Mouse (Mus musculus) spleen, adult 18-20 months (tissue): ENCODE results near the gene Rapgef2.
"Not testable (repeated sequence)": the region's sequence is repeated elsewhere in the genome, so short reads cannot be mapped to it uniquely, and the experiment has no call there.

ENCODE experiments used
- DNase-seq, 2 experiments: peaks; one replicate each; pipeline ENCODE4 v3.0.0; 2022; ENCODE audit warnings: mixed read lengths in 2 of 2

The Rapgef2 gene

DNA sequence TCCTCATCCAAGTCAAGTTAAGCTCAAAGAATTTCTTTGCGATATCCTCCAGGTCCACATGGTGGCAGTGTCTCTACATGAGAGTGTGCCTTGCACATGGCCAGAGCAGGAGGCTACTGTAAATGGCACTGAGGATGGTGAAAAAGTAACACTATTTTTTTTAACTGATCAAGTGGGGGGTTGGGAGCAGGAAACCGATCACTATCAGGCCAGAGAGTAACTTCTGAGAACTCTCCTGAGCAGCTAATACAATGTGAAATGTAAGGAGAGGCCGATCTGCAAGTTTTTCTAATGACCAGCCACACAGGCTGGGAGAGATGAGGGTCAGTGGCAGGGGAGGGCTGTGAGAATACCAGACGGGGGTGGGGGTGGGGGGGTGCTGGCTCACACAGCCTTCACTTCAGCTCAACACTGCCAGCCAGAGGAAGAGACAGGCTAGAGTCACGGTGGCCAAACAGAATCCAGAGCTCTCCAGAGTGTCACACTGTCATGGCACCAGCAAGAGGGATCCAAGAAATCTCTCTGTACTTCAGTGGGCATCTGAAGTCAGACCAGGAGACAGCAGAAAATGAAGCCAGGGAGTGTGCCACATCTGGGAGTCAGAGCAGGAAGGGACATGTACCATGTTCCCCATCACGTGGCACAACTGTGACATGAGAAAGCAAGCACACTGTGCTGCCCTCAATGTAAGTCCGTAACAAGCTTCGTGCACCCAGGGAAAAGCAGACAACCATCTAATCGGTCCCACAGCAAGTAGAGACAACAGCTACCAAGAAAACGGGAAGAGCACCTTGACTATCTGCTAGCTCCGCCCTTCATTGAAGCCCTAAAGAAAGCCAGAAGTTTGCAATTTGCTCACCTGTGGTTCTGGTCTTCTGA lies 83.8 kb downstream of the Rapgef2 start:
- DNase-seq, result peak in 1 of 2 experiments; percentile 67

DNA sequence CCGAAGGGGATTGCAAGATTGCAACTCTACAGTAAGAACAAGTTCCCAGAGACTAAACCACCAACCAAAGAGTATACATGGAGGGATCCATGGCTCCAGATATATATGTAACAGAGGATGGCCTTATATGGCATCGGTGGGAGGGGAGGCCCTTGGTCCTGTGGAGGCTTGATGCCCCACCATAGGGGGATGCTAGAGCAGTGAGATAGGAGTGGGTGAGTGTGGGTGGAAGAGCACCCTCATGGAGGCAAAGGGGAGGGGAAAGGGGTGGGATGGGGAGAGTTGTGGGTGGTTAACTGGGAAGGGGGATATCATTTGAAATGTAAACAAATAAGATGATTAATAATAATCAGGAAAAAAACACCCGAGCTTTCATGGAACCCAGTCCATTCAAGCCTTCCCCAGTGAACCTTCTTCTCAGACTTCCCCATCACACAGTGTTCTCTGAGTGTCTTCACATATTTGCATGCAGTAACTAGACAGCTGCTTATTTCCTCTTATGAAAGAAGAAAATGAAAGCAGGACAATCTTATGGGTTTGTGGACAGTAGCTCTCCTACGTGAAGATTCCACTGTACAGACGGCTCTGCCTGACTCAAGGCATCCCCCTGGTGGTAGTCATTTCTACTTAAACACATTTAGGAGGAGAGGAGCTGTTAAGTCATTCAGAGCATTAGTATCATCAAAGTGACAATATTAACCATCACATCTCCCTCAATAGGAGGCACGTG lies 89.4 kb downstream of the Rapgef2 start:
- DNase-seq, result peak in 1 of 2 experiments; percentile 29

- no peak for DNase-seq
Observed at GRCm38 (mm10) chr3:79195280-79195679, 91.0 kb downstream of the Rapgef2 start.

GRCm38 (mm10) chr3:79194111-79194793 lies 92.1 kb downstream of the Rapgef2 start:
- DNase-seq, result no peak

GRCm38 (mm10) chr3:79193001-79193400 lies 93.3 kb downstream of the Rapgef2 start:
- DNase-seq, result no peak

- no peak for DNase-seq
Observed at GRCm38 (mm10) chr3:79191981-79192380, 94.3 kb downstream of the Rapgef2 start.

GRCm38 (mm10) chr3:79191471-79191870 lies 94.8 kb downstream of the Rapgef2 start:
- no peak for DNase-seq

DNA sequence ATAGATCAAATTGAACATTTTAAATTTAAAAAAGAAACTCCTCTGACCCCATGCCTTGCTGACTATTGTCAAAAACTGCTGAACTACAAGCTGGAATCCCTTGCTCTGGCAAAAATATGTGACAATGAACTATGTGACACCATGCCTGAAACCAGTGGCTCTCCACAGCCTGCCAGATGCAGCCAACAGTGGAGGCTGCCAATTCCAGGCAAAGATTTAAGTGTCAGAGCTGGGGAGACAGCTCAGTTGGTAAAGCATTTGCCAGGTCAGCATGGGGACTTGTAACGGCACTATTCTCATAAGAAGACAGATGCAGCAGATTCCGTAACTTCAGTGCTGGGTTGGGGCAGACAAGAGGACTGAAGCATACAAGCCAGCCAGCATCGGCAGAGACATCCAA lies 95.9 kb downstream of the Rapgef2 start:
- no peak for DNase-seq

- no peak for DNase-seq
Observed at GRCm38 (mm10) chr3:79187912-79188311, 98.4 kb downstream of the Rapgef2 start.

DNA sequence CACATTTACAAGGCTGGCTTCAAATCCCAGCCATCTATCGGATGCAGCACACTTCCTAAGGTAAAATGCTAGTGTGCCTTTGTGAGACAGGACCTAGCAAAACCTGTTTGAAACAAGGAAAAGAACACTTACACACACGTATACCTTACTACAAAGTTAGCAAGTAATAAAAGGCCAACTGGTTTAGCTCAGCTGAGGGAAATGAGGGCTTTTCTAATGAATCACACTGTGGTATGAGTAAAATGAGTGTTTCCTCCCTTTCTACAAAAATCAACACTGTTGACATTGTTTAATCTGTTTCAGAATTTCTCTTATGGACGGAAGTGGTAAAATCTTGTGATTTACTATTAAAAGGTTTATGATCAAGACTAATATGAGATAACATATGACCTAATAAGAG lies 104.0 kb downstream of the Rapgef2 start:
- no peak for DNase-seq

GRCm38 (mm10) chr3:79181248-79181991 lies 104.9 kb downstream of the Rapgef2 start:
- DNase-seq, result no peak

- DNase-seq, result no peak
Observed at GRCm38 (mm10) chr3:79180086-79180485, 106.2 kb downstream of the Rapgef2 start.

DNA sequence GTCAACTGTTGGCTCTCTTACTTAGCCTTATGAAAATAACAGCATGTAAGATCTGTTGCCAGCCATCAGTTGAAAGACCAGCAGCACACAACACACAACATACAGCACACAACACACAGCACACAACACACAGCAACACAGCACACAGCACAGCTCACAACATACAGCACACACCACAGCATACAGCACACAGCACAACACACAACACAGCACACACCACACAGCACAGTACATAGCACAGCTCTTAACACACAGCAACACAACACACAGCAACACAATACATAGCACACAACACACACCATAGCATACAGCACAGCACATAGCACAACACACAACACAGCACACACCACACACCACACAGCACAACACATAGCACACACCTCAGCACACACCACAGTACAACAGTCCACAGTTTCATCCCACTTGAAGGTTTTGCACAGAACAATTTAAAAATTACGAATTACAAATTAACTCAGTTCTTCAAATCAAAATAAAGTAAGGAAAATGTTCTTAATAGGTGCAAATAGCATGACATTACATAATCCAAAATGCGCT lies 106.7 kb downstream of the Rapgef2 start:
- no peak for DNase-seq

DNA sequence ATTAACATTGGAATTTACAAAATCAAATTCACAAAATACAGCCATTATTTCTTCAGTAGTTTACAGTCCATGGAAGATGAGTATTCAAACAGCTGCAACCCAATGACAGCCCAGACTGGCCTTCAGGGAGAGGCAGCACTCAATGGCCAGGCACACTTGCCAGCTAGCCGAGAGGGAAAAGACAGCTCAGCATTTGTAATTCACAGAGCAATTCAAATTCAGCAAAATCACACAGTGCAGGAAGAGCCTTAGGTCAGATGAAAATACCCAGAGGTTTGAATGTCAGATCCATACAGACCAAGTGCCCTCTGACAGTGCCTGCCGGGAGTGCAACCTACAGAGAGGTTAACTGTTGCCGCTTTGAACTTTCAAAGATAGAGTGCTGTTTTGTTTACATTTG lies 107.6 kb downstream of the Rapgef2 start:
- no peak for DNase-seq

DNA sequence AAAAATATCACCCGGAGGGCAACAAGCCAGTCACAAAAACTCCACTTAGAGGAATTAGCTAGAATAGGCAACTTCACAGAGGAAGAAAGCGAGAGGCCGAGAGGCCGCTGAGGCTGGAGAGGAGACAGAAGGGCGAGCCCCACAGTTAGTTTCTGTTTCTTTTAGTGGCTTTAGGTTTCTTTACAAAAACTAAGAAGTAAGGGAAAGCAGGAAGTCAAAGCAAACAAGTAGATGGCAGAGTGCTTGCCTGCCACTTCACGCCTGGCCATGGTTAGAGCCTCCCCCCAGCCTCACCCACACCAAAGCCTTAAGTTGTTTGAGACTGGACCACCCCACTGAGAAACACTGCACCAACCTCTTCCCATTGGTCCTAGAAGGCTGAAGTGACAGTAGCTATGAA lies 108.2 kb downstream of the Rapgef2 start:
- DNase-seq, result peak; percentile 35 to 43

DNA sequence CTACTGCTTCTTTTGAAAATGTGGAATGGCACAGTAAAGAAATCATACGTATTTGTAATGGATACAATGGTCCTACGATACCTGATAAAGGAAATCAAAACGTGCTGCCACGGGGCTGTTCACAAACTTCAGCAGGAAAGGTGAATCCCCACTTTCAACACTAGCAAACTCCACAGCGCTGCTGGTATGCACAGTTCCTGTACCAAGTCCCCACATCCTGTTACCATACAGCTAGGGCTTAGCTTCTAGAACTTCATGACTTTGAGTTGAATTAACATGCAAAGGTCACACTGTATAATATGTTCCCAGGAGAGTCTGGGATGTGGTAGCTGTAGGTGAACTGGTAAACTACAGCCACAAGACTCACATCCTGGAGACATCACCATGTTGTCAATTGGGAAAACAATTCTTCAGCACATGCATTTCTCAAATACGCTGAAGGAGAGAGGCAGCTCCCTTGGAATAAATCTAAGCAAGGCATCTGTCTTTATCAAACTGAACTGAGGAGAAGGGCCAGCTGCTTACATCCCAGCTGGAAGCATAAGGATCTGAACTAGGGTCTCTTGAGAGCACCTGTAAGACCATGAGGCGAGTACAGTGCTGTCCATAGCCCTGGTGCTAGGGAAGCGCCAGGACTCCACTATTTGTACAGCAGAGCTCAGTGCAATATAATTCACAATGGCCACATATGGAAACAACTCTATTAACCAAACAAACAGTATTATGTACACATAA lies 109.0 kb downstream of the Rapgef2 start:
- DNase-seq, result peak; percentile 31 to 35

- no peak for DNase-seq
Observed at GRCm38 (mm10) chr3:79174168-79174567, 112.1 kb downstream of the Rapgef2 start.

GRCm38 (mm10) chr3:79173291-79173690 lies 113.0 kb downstream of the Rapgef2 start:
- no peak for DNase-seq

DNA sequence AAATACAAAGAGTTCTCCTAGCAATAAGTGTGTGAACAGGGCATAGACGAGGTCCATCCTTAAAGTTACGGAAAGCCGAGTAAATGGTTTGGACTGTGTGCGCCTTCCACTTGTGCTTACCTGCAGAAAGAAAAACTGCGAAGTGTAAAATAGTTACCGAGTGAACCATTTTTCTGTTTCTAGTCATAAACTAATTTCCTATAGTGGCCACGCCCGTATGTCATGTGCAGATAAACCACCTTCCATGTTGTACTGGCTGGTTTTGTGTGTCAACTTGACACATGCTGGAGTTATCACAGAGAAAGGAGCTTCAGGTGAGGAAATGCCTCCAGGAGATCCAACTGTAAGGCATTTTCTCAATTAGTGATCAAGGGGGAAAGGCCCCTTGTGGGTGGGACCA lies 115.2 kb downstream of the Rapgef2 start:
- DNase-seq, result not testable (repeated sequence)

- DNase-seq, result no peak
Observed at GRCm38 (mm10) chr3:79168168-79168827, 118.0 kb downstream of the Rapgef2 start.

DNA sequence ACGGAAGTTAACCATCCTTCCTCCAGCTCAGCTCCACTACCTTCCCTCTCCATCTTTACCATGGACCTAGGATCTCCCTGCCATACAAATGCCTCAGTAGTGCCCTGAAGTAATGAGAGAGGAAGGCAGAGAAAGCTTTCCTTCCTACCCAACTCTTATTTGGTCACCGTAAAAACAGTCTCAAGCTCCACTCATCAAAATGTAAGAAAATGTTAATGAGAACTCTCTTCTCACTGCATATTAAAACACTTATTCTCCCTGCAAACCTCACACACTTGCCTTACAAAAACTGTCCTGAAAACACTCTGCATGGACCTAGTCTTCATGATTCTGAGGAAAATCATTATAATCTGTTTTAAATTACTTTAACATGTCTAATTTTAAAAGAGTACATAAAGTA lies 118.7 kb downstream of the Rapgef2 start:
- no peak for DNase-seq
